Mouse (Mus musculus) kidney, embryonic 15.5 days (tissue): ENCODE measurements around the gene Rapgef5. TPM values are rescaled to one million over a fixed set of nuclear protein-coding genes. Genes with fewer than 3 reads are reported as not detected.
A peak's percentile ranks its signal among the peaks of the same experiment; 100 is the strongest.

Source experiments
- ATAC-seq: fragments of 200-750 bp; cut with Nextera tagmentation; replicated peaks from 2 replicates; pipeline ENCODE4 v1.8.0; 2017; ENCODE audit warnings: moderate TSS enrichment; ENCODE audit not compliant: low FRiP score
- H3K27ac ChIP-seq: fragments of 300-500 bp; sonication (generic); 2 replicates; pipeline ENCODE4 v1.5.1; 2015; ENCODE audit warnings: mild to moderate bottlenecking, inconsistent platforms
- H3K27me3 ChIP-seq: fragments of 300-500 bp; sonication (generic); 2 replicates; pipeline ENCODE4 v1.6.1; 2015; ENCODE audit warnings: inconsistent platforms
- H3K36me3 ChIP-seq: fragments of 300-500 bp; sonication (generic); 2 replicates; pipeline ENCODE4 v1.6.1; 2015; ENCODE audit warnings: inconsistent platforms
- H3K4me1 ChIP-seq: fragments of 300-500 bp; sonication (generic); 2 replicates; pipeline ENCODE4 v1.6.1; 2015; ENCODE audit warnings: inconsistent platforms
- H3K4me2 ChIP-seq: fragments of 300-500 bp; sonication (generic); 2 replicates; pipeline ENCODE4 v1.6.1; 2015; ENCODE audit warnings: moderate library complexity, mild to moderate bottlenecking, inconsistent platforms
- H3K4me3 ChIP-seq: fragments of 300-500 bp; sonication (generic); replicated peaks from 2 replicates; pipeline ENCODE4 v1.5.1; 2015; ENCODE audit warnings: mild to moderate bottlenecking, inconsistent platforms
- H3K9ac ChIP-seq: fragments of 300-500 bp; sonication (generic); 2 replicates; pipeline ENCODE4 v1.6.1; 2015; ENCODE audit warnings: mild to moderate bottlenecking, inconsistent platforms
- H3K9me3 ChIP-seq: fragments of 300-500 bp; sonication (generic); replicated peaks from 2 replicates; pipeline ENCODE4 v1.6.1; 2016; ENCODE audit warnings: inconsistent platforms
- WGBS: fragments of 180-500 bp; shearing (Covaris S2); methylation state at CpG from one replicate; pipeline ENCODE4 v1.1.7; 2015; ENCODE audit warnings: mixed read lengths; 5-methylcytosine and 5-hydroxymethylcytosine counted together
- polyA plus RNA-seq: library from polyadenylated mRNA; unstranded; fragments of >200 nt; fragmentation: Nextera tagmentation; extraction: Ambion mirVana; gene quantifications from 2 replicates; pipeline ENCODE4 v1.2.1, GENCODE M21; 2015

The Rapgef5 gene
- polyA plus RNA-seq, 1 experiment from 2014 or later = 14.2 TPM

DNA sequence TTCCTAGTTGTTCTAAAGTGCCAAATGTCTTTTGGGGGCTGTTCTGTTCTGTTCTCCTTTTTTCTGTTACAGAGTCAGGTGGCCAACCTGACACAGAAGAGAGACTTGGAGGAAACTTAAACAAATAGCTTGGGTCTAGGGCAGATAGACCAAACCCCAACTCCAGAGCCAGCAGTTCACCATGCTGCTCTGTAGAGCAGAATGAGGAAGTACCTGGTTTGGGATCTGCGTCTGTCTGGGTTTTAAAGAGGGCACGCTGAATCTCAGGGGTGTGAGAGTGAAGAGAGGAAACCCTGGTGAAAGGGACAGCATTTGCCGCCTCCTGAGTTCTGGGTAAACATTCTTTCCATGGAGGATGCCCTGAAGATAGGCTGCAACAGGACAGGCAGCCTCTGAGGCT, 219.9 kb downstream of the Rapgef5 start:
- no peak for ATAC-seq
- H3K4me1 ChIP-seq = peaks cover 16% of the 10 kb centered on the region
- H3K4me2 ChIP-seq = no peak overlapping the region
- no peaks in the 10 kb centered on the region for H3K9me3 ChIP-seq
- 74% methylated on average over 3 of the region's 3 CpGs for WGBS
- H3K9ac ChIP-seq = no peak overlapping the region
- no peaks in the 10 kb centered on the region for H3K36me3 ChIP-seq
- H3K27me3 ChIP-seq = no peaks in the 10 kb centered on the region
- H3K27ac ChIP-seq = no peak overlapping the region
- no peak overlapping the region for H3K4me3 ChIP-seq

DNA sequence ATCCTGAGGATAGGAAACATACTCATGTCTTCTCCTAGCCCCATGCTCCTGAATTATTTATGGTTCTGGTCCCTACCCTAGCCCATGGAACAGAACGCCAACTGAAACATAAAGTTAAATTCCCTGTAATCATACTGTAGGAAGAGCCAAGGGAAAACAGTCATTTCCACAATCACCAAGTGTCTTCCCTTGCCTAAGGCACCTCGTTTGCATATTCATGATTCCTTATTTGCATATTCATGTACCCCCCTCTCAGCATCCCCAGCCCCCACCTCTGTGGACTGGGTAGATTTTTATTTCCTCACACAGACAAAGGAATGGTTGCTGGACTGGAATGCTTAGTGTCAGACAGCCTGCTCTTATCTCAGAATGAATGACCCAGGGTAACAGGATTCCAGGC, 220.6 kb downstream of the Rapgef5 start:
- no peaks in the 10 kb centered on the region for H3K36me3 ChIP-seq
- no peak overlapping the region for H3K9ac ChIP-seq
- H3K9me3 ChIP-seq = no peaks in the 10 kb centered on the region
- no peak overlapping the region for H3K27ac ChIP-seq
- WGBS = 54% methylated on average over 2 of the region's 2 CpGs
- H3K4me2 ChIP-seq = no peak overlapping the region
- ATAC-seq = no peak
- H3K27me3 ChIP-seq = no peaks in the 10 kb centered on the region
- H3K4me3 ChIP-seq = no peak overlapping the region
- peaks cover 21% of the 10 kb centered on the region for H3K4me1 ChIP-seq

- no peak for ATAC-seq
- WGBS = 71% methylated on average over 11 of the region's 11 CpGs
- no peak overlapping the region for H3K4me2 ChIP-seq
Measured at GRCm38 (mm10) chr12:117737332-117738031, 221.2 kb downstream of the Rapgef5 start.

GRCm38 (mm10) chr12:117742487-117742886, 226.2 kb downstream of the Rapgef5 start:
- no peak overlapping the region for H3K4me3 ChIP-seq
- H3K9ac ChIP-seq = no peak overlapping the region
- ATAC-seq = no peak
- no peaks in the 10 kb centered on the region for H3K9me3 ChIP-seq
- no peak overlapping the region for H3K4me2 ChIP-seq
- H3K27ac ChIP-seq = no peak overlapping the region
- H3K4me1 ChIP-seq = peaks cover 19% of the 10 kb centered on the region
- 48% methylated on average over 1 of the region's 1 CpGs for WGBS
- no peaks in the 10 kb centered on the region for H3K27me3 ChIP-seq
- H3K36me3 ChIP-seq = no peaks in the 10 kb centered on the region

More at GRCm38 (mm10) chr12:117737332-117738031, 221.2 kb downstream of the Rapgef5 start:
- peaks cover 21% of the 10 kb centered on the region for H3K4me1 ChIP-seq
- no peaks in the 10 kb centered on the region for H3K9me3 ChIP-seq
- H3K4me3 ChIP-seq = no peak overlapping the region
- H3K9ac ChIP-seq = no peak overlapping the region
- H3K36me3 ChIP-seq = no peaks in the 10 kb centered on the region
- H3K27me3 ChIP-seq = no peaks in the 10 kb centered on the region
- H3K27ac ChIP-seq = no peak overlapping the region

DNA sequence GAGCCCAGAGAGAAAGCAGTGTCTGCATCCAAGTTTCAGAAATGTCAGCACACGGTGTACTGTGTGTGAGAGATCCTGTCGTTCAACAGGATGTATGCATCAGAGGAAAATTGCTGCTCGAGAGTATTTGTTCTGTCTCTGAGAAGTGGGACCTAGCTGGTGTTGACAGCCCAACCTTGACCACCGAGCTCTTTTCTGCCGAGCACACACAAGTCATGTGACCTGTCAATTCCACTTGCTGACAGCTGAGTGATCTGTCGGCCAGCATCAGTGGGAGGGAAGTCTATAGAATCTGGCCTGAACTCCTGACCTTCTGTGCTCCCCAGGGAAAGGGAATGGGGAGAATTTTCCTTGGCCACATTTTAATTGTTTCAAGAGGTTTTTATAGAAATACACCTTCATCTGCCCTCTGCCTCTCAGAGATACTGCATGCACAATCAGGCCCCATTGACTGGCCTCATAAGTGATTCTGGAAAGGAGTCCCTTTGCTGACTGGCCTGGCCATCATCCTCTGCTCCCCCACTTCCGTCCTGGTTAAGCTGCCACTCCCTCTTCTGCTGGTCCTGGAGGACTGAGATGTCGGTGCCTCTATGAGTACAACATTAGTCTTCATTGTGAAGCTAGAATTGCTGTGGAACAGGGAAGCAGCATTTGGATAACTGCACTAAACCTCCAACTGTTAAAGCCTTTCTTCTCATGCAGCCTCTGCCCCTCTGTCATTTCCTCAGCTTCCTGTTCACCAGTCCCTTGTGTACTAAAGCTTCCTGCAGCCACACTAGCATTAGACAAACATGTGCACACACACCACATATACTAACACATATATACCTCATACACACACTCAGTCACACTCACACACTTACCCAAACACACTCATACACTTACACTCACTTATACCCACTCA, 228.6 kb downstream of the Rapgef5 start:
- H3K27ac ChIP-seq = no peak overlapping the region
- no peaks in the 10 kb centered on the region for H3K27me3 ChIP-seq
- ATAC-seq = no peak
- H3K4me2 ChIP-seq = no peak overlapping the region
- no peak overlapping the region for H3K4me3 ChIP-seq
- 31% methylated on average over 8 of the region's 8 CpGs for WGBS
- no peak overlapping the region for H3K9ac ChIP-seq
- H3K9me3 ChIP-seq = no peaks in the 10 kb centered on the region
- 0 out of 2 replicates have a peak, but pooled peaks cover 3% of the 10 kb centered on the region for H3K36me3 ChIP-seq
- peaks cover 19% of the 10 kb centered on the region for H3K4me1 ChIP-seq

- H3K9ac ChIP-seq = no peak overlapping the region
- peaks cover 17% of the 10 kb centered on the region for H3K4me1 ChIP-seq
- no peak overlapping the region for H3K4me2 ChIP-seq
- no peak overlapping the region for H3K4me3 ChIP-seq
- no peak for ATAC-seq
- no peaks in the 10 kb centered on the region for H3K9me3 ChIP-seq
- H3K36me3 ChIP-seq = 0 out of 2 replicates have a peak, but pooled peaks cover 3% of the 10 kb centered on the region
- no peak overlapping the region for H3K27ac ChIP-seq
- no peaks in the 10 kb centered on the region for H3K27me3 ChIP-seq
- WGBS = 93% methylated on average over 7 of the region's 7 CpGs
Measured at GRCm38 (mm10) chr12:117746611-117747010, 230.3 kb downstream of the Rapgef5 start.

GRCm38 (mm10) chr12:117751045-117751444, 234.8 kb downstream of the Rapgef5 start:
- no peak overlapping the region for H3K4me3 ChIP-seq
- WGBS = 17% methylated on average over 9 of the region's 9 CpGs
- peak overlapping the region; percentile 39 for H3K4me2 ChIP-seq
- 0 out of 2 replicates have a peak, but pooled peaks cover 3% of the 10 kb centered on the region for H3K36me3 ChIP-seq
- 0 out of 2 replicates have a peak, but pooled peaks have one; percentile 23 for ATAC-seq
- H3K9ac ChIP-seq = no peak overlapping the region
- H3K27ac ChIP-seq = peak overlapping the region; percentile 67
- H3K4me1 ChIP-seq = peaks cover 21% of the 10 kb centered on the region
- H3K27me3 ChIP-seq = no peaks in the 10 kb centered on the region
- H3K9me3 ChIP-seq = no peaks in the 10 kb centered on the region

GRCm38 (mm10) chr12:117751520-117752383, 235.5 kb downstream of the Rapgef5 start:
- H3K4me2 ChIP-seq = peak overlapping the region; percentile 39
- peak; percentile 46; the same call in 1 of the 2 replicates for ATAC-seq
- no peaks in the 10 kb centered on the region for H3K9me3 ChIP-seq

DNA sequence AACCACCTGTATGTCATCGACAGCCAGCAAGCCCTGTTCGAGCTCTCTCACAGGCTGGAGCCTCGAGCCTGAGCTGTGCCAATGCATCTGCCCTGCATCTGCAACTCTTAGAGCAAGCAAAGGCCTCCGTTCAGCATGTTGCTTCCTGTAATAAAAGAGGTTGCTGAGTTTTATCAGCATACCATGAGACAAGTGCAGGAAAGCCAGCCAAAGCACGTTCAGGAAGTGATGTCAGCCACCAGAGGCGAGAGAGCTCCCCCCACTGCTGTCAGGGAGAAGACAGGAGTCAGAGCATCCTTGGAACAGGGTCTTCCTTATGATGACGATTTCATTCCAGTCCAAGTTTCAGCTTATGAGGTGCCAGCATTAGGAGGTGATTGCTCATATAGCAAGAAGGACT, 239.7 kb downstream of the Rapgef5 start:
- 53% methylated on average over 7 of the region's 7 CpGs for WGBS

More at GRCm38 (mm10) chr12:117751520-117752383, 235.5 kb downstream of the Rapgef5 start:
- no peak overlapping the region for H3K9ac ChIP-seq
- H3K4me3 ChIP-seq = no peak overlapping the region
- no peaks in the 10 kb centered on the region for H3K27me3 ChIP-seq
- H3K27ac ChIP-seq = peak overlapping the region; percentile 67
- H3K36me3 ChIP-seq = 0 out of 2 replicates have a peak, but pooled peaks cover 3% of the 10 kb centered on the region
- WGBS = 31% methylated on average over 25 of the region's 25 CpGs
- H3K4me1 ChIP-seq = peaks cover 21% of the 10 kb centered on the region

GRCm38 (mm10) chr12:117760373-117760772, 244.1 kb downstream of the Rapgef5 start:
- no peak for ATAC-seq
- Histone ChIP-seq H3K27ac (no peak overlapping the region), H3K4me1 (peaks cover 20% of the 10 kb centered on the region), H3K36me3 (no peaks in the 10 kb centered on the region), H3K9me3 (no peaks in the 10 kb centered on the region), H3K4me2 (no peak overlapping the region), H3K9ac (no peak overlapping the region), H3K4me3 (no peak overlapping the region), H3K27me3 (no peaks in the 10 kb centered on the region)
- WGBS = 72% methylated on average over 5 of the region's 5 CpGs

More for the DNA sequence above, 239.7 kb downstream of the Rapgef5 start:
- no peak overlapping the region for H3K4me3 ChIP-seq
- no peaks in the 10 kb centered on the region for H3K27me3 ChIP-seq
- H3K9me3 ChIP-seq = no peaks in the 10 kb centered on the region
- ATAC-seq = no peak
- H3K9ac ChIP-seq = no peak overlapping the region
- no peaks in the 10 kb centered on the region for H3K36me3 ChIP-seq
- H3K4me2 ChIP-seq = no peak overlapping the region
- H3K27ac ChIP-seq = no peak overlapping the region
- peaks cover 19% of the 10 kb centered on the region for H3K4me1 ChIP-seq

GRCm38 (mm10) chr12:117760846-117761245, 244.6 kb downstream of the Rapgef5 start:
- no peaks in the 10 kb centered on the region for H3K9me3 ChIP-seq

More at GRCm38 (mm10) chr12:117760846-117761245, 244.6 kb downstream of the Rapgef5 start:
- H3K9ac ChIP-seq = no peak overlapping the region
- no peak overlapping the region for H3K4me3 ChIP-seq
- H3K4me1 ChIP-seq = peaks cover 18% of the 10 kb centered on the region
- H3K4me2 ChIP-seq = no peak overlapping the region
- no peak for ATAC-seq
- no peaks in the 10 kb centered on the region for H3K36me3 ChIP-seq
- no peaks in the 10 kb centered on the region for H3K27me3 ChIP-seq
- H3K27ac ChIP-seq = no peak overlapping the region
